Mouse (Mus musculus) embryonic facial prominence, embryonic 13.5 days (tissue): ENCODE data around the gene Zdhhc4. TPM values are rescaled to one million over a fixed set of nuclear protein-coding genes. Genes with fewer than 3 reads are reported as not detected.

ENCODE experiments used
- ATAC-seq: fragments of 200-750 bp; cut with Nextera tagmentation; 2 replicates; pipeline ENCODE4 v1.8.0; 2017; ENCODE audit warnings: low read depth; ENCODE audit not compliant: insufficient number of reproducible peaks, insufficient read depth, low FRiP score, low TSS enrichment
- H3K27ac ChIP-seq: fragments of 300-500 bp; sonication (generic); 2 replicates; pipeline ENCODE4 v1.5.1; 2015; ENCODE audit warnings: moderate library complexity, mild to moderate bottlenecking, inconsistent platforms
- H3K27me3 ChIP-seq: fragments of 300-500 bp; sonication (generic); 2 replicates; pipeline ENCODE4 v1.6.1; 2015; ENCODE audit warnings: mild to moderate bottlenecking, inconsistent platforms
- H3K36me3 ChIP-seq: fragments of 300-500 bp; sonication (generic); 2 replicates; pipeline ENCODE4 v1.6.1; 2015; ENCODE audit warnings: mild to moderate bottlenecking, inconsistent platforms
- H3K4me1 ChIP-seq: fragments of 300-500 bp; sonication (generic); 2 replicates; pipeline ENCODE4 v1.6.1; 2015; ENCODE audit warnings: inconsistent platforms
- H3K4me2 ChIP-seq: fragments of 300-500 bp; sonication (generic); 2 replicates; pipeline ENCODE4 v1.6.1; 2015; ENCODE audit warnings: moderate library complexity, mild to moderate bottlenecking, inconsistent platforms
- H3K4me3 ChIP-seq: fragments of 300-500 bp; sonication (generic); 2 replicates; pipeline ENCODE4 v1.5.1; 2015; ENCODE audit warnings: mild to moderate bottlenecking, inconsistent platforms
- H3K9ac ChIP-seq: fragments of 300-500 bp; sonication (generic); 2 replicates; pipeline ENCODE4 v1.6.1; 2015; ENCODE audit warnings: mild to moderate bottlenecking, inconsistent platforms
- H3K9me3 ChIP-seq: fragments of 300-500 bp; sonication (generic); 2 replicates; pipeline ENCODE4 v1.6.1; 2016; ENCODE audit warnings: inconsistent platforms
- WGBS: fragments of 180-500 bp; shearing (Covaris S2); methylation state at CpG from one replicate; pipeline ENCODE4 v1.1.7; 2015; ENCODE audit warnings: mixed read lengths; 5-methylcytosine and 5-hydroxymethylcytosine counted together
- polyA plus RNA-seq: library from polyadenylated mRNA; unstranded; fragments of >200 nt; fragmentation: Nextera tagmentation; extraction: Ambion mirVana; gene quantifications from 2 replicates; pipeline ENCODE4 v1.2.1, GENCODE M21; 2015

Gene Zdhhc4
- polyA plus RNA-seq, 1 experiment from 2014 or later, result 79.9 TPM

- no peak overlapping the region for H3K9ac ChIP-seq
- no peaks in the 10 kb centered on the region for H3K36me3 ChIP-seq
- WGBS, result 76% methylated on average over 16 of the region's 16 CpGs
- no peak overlapping the region for H3K4me3 ChIP-seq
- H3K4me2 ChIP-seq, result no peak overlapping the region
- H3K9me3 ChIP-seq, result no peaks in the 10 kb centered on the region
- H3K27me3 ChIP-seq, result peaks cover 19% of the 10 kb centered on the region
- peak; percentile 18; the same call in 1 of the 2 replicates for ATAC-seq
- peaks cover 27% of the 10 kb centered on the region for H3K4me1 ChIP-seq
- no peak overlapping the region for H3K27ac ChIP-seq
These were observed 56.3 kb downstream of the Zdhhc4 start for GRCm38 (mm10) chr5:143272540-143273330.

GRCm38 (mm10) chr5:143272108-143272507 lies 56.9 kb downstream of the Zdhhc4 start:
- Histone ChIP-seq H3K9me3 (no peaks in the 10 kb centered on the region), H3K36me3 (no peaks in the 10 kb centered on the region), H3K9ac (no peak overlapping the region), H3K4me2 (no peak overlapping the region), H3K4me3 (no peak overlapping the region), H3K4me1 (peaks cover 27% of the 10 kb centered on the region), H3K27ac (no peak overlapping the region), H3K27me3 (peaks cover 13% of the 10 kb centered on the region)
- WGBS, result 61% methylated on average over 3 of the region's 3 CpGs
- ATAC-seq, result no peak

DNA sequence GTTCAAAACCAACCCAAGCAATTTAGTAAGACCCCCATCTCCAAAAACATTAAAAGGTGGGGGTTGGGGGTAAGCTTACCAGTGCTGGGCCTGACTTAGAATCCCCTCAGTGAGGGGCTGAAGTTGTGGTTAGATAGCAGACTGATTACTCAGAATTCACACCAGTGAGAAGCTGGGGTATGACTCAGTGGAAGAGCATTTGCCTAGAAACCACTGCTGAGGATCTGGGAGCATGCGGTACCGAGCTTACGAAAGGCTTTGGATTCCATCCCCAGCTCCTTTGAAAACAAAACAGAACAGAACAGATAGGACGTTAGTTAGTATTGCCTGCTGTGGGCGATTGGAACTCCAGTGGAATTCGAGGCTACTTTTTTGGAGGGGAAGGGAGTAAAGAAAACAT lies 57.4 kb downstream of the Zdhhc4 start:
- ATAC-seq, result no peak
- no peaks in the 10 kb centered on the region for H3K36me3 ChIP-seq
- H3K4me1 ChIP-seq, result peaks cover 27% of the 10 kb centered on the region
- H3K9me3 ChIP-seq, result no peaks in the 10 kb centered on the region
- H3K4me2 ChIP-seq, result no peak overlapping the region
- H3K27me3 ChIP-seq, result peaks cover 10% of the 10 kb centered on the region
- H3K27ac ChIP-seq, result no peak overlapping the region
- WGBS, result 80% methylated on average over 6 of the region's 6 CpGs
- no peak overlapping the region for H3K9ac ChIP-seq
- H3K4me3 ChIP-seq, result no peak overlapping the region

DNA sequence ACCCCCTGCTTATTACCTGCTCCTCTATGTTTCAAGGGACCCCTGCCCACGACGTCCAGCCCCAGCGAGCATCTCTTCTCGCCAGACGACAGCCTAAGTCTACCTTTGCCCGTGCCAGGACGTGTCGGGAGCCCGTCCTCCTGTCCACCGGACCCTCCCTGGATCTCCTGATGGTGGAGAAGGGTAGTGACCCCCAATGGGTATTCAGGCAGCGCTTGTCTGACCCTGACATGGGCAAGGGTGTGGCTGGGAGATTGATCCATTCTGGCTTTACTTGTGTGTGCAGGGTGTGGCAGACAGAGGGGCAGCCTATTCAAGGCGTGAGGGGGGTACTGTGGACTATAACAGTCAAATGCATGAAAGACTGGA lies 58.9 kb downstream of the Zdhhc4 start:
- Histone ChIP-seq H3K27ac (no peak overlapping the region; the same call in 1 of the 2 replicates), H3K36me3 (peaks cover under 1% of the 10 kb centered on the region; the same call in 1 of the 2 replicates), H3K4me2 (peak overlapping the region; percentile 86), H3K4me1 (peaks cover 27% of the 10 kb centered on the region), H3K9me3 (no peaks in the 10 kb centered on the region), H3K27me3 (no peaks in the 10 kb centered on the region), H3K9ac (peak overlapping the region; percentile 92), H3K4me3 (peak overlapping the region; percentile 82)
- no peak for ATAC-seq
- WGBS, result 6% methylated on average over 12 of the region's 12 CpGs

DNA sequence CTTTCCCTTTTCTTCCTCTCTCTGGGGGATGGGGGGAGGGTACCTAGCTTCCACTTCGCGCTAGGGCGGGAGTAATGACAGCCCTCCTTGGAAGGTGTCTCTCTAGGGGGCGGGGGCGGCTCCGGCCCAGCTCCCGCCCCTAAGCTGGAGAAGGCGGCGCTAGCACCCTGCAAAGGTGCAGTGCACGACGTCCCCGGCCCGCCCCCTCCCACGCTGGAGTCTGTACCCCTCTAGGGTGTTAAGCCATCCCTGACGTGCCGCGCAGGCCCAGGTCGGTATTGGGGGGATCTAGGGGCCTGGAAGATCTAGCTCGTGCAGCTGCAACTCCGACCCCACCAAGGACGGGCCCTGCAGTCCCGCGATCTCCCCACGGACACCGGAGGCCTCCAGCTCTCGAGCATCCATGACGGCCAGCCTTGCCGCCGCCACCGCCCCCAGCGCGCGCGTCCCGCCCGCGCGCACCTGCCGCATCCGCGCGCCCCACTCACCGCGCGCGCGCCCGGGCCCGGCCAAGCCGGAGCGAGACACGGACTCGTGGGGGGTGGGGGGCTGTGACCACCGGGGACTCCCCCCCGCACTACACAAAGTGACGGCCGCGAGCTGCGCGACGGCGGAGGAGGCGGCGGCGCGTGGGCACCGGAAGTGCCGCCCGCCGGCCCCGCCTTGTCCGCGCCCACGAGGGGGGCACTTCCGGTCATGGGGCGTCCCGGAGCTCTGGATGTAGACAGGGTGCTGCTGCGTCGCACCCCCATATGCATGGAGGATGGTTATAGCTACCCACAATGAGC lies 59.5 kb downstream of the Zdhhc4 start, which contains the start of gene Zfp316:
TSS of gene Zfp316 (minus strand) at position 660 of the 788 bp plus-strand sequence.
- H3K4me1 ChIP-seq, result peaks cover 27% of the 10 kb centered on the region
- H3K4me3 ChIP-seq, result peak within 1 kb of the TSS; percentile 82
- H3K27ac ChIP-seq, result peak within 1 kb of the TSS; percentile 71
- peak within 1 kb of the TSS; percentile 86 for H3K4me2 ChIP-seq
- peak; percentile 65 for ATAC-seq
- no peaks in the 10 kb centered on the region for H3K27me3 ChIP-seq
- peak within 1 kb of the TSS; percentile 92 for H3K9ac ChIP-seq
- peaks cover 6% of the 10 kb centered on the region for H3K36me3 ChIP-seq
- no peaks in the 10 kb centered on the region for H3K9me3 ChIP-seq
- 1% methylated on average over 75 of the region's 79 CpGs for WGBS

DNA sequence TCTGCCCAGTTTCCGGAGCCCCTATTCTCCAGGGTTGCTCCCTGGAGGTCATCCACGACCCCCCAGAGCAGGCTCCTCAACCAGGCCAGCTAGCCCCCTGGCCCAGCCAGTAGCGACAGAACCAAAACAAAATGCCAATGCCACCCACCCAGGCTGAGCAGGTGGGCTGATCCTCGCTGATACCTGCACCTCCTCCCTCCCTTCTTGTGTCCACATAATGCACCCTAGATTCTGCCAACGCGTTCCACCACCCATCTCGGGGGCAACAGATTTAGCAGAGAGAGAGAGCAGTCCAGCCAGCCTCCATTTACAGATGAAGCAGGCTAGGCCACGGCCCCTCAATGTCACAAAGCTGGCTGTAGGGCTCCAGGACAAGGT lies 60.1 kb downstream of the Zdhhc4 start:
- WGBS, result 27% methylated on average over 8 of the region's 8 CpGs
- Histone ChIP-seq H3K4me1 (peaks cover 27% of the 10 kb centered on the region), H3K9me3 (no peaks in the 10 kb centered on the region), H3K27ac (peak overlapping the region; percentile 14; the same call in 1 of the 2 replicates), H3K36me3 (peaks cover 12% of the 10 kb centered on the region), H3K9ac (peak overlapping the region; percentile 92), H3K27me3 (no peaks in the 10 kb centered on the region), H3K4me3 (peak overlapping the region; percentile 82), H3K4me2 (peak overlapping the region; percentile 86)
- ATAC-seq, result no peak

DNA sequence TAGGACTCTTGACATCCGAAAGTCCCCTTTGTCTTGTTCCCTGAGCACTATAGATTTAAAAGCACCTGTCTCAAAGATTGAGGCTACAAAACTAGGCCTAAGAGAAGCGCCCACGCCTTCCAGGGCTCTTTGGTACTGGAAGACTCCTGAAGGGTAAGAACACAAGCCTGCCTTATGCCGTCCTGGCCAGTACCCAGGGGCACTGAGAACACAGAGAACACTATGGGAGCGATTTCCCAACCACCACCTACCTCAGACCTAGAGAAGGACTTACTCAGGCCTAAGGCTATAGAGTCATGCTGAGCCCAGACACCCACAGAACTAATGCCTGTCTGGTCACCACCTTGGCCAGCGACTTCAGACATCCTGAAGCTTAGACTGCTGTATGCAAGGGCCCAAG lies 62.3 kb downstream of the Zdhhc4 start:
- Histone ChIP-seq H3K36me3 (peaks cover 34% of the 10 kb centered on the region), H3K4me1 (peaks cover 24% of the 10 kb centered on the region), H3K4me2 (no peak overlapping the region), H3K9ac (no peak overlapping the region), H3K27ac (no peak overlapping the region), H3K9me3 (no peaks in the 10 kb centered on the region), H3K27me3 (no peaks in the 10 kb centered on the region), H3K4me3 (no peak overlapping the region)
- WGBS, result 82% methylated on average over 6 of the region's 6 CpGs
- ATAC-seq, result no peak

Other genes starting within 250 kb of the Zdhhc4 start
- gene Rnf216, start 216.3 kb downstream of the Zdhhc4 start, polyA plus RNA-seq, result 51.1 and 51.3 TPM in 2 replicates
- gene Olfr718-ps1, start 181.7 kb downstream of the Zdhhc4 start, polyA plus RNA-seq, result 0.06 and 0.36 TPM in 2 replicates
- 19.0 and 21.2 TPM in 2 replicates for gene Rbak, start 148.5 kb downstream of the Zdhhc4 start, polyA plus RNA-seq
- gene Spdye4b, start 148.2 kb downstream of the Zdhhc4 start, polyA plus RNA-seq, result not detected in 2 replicates
- not detected in 2 replicates for gene Spdye4a, start 102.4 kb downstream of the Zdhhc4 start, polyA plus RNA-seq
- 23.0 and 24.4 TPM in 2 replicates for gene Zfp12, start 94.1 kb downstream of the Zdhhc4 start, polyA plus RNA-seq
- gene Zfp316, start 59.2 kb downstream of the Zdhhc4 start, polyA plus RNA-seq, result 4.5 and 4.7 TPM in 2 replicates
- gene Zfp853, start 35.6 kb downstream of the Zdhhc4 start, polyA plus RNA-seq, result 0.32 and 0.34 TPM in 2 replicates
- 35.6 and 39.9 TPM in 2 replicates for gene E130309D02Rik, start 13.9 kb downstream of the Zdhhc4 start, polyA plus RNA-seq
- 0.52 and 1.1 TPM in 2 replicates for gene Grid2ip, start 28.1 kb upstream of the Zdhhc4 start, polyA plus RNA-seq
- gene Kdelr2, start 74.6 kb upstream of the Zdhhc4 start, polyA plus RNA-seq, result 355 and 381 TPM in 2 replicates
- gene Daglb, start 135.3 kb upstream of the Zdhhc4 start, polyA plus RNA-seq, result 9.7 and 12.4 TPM in 2 replicates
- 439 and 458 TPM in 2 replicates for gene Rac1, start 198.8 kb upstream of the Zdhhc4 start, polyA plus RNA-seq